Mouse (Mus musculus): ENCODE measurements at regions not wholly inside any gene's neighbourhood (a gene's known extent, or its start where the extent isn't known, plus 50 kb on each side); places are given as distances from the start of the nearest gene placed in this dataset.

- peak; percentile 12 for DNase-seq (ENCODE audit: low read depth, low spot score)
Measured at GRCm38 (mm10) chr12:61470092-61470491, 52.9 kb upstream of the Lrfn5 start.

Data from ZHBTc4 (cell line).